Mouse (Mus musculus) forebrain, embryonic 16.5 days (tissue): Measurements from ENCODE around the gene Ptrh2. TPM values are rescaled to one million over a fixed set of nuclear protein-coding genes. Genes with fewer than 3 reads are reported as not detected.
"Not testable (repeated sequence)": the region's sequence is repeated elsewhere in the genome, so short reads cannot be mapped to it uniquely, and the experiment has no call there.

Experiments used
- ATAC-seq: fragments of 200-750 bp; cut with Nextera tagmentation; 2 replicates; pipeline ENCODE4 v1.8.0; 2017; ENCODE audit warnings: mild to moderate bottlenecking, moderate library complexity
- H3K27ac ChIP-seq: fragments of 300-500 bp; sonication (generic); 2 replicates; pipeline ENCODE4 v1.5.1; 2014; ENCODE audit warnings: low read length, control low read depth
- H3K27me3 ChIP-seq: fragments of 300-500 bp; sonication (generic); replicated peaks from 2 replicates; pipeline ENCODE4 v1.6.1; 2014; ENCODE audit warnings: low read length; ENCODE audit not compliant: control insufficient read depth, insufficient read depth
- H3K36me3 ChIP-seq: fragments of 300-500 bp; sonication (generic); 2 replicates; pipeline ENCODE4 v1.6.1; 2014; ENCODE audit not compliant: control insufficient read depth, insufficient read depth
- H3K4me1 ChIP-seq: fragments of 300-500 bp; sonication (generic); replicated peaks from 2 replicates; pipeline ENCODE4 v1.6.1; 2014; ENCODE audit warnings: low read length; ENCODE audit not compliant: control insufficient read depth, insufficient read depth
- H3K4me2 ChIP-seq: fragments of 300-500 bp; sonication (generic); 2 replicates; pipeline ENCODE4 v1.6.1; 2014; ENCODE audit warnings: mild to moderate bottlenecking, low read length, control low read depth
- H3K4me3 ChIP-seq: fragments of 300-500 bp; sonication (generic); replicated peaks from 2 replicates; pipeline ENCODE4 v1.5.1; 2014; ENCODE audit warnings: mild to moderate bottlenecking, low read length, control low read depth
- H3K9ac ChIP-seq: fragments of 300-500 bp; sonication (generic); replicated peaks from 2 replicates; pipeline ENCODE4 v1.6.1; 2014; ENCODE audit warnings: low read depth, low read length, control low read depth
- H3K9me3 ChIP-seq: fragments of 300-500 bp; sonication (generic); 2 replicates; pipeline ENCODE4 v1.6.1; 2016; ENCODE audit warnings: low read length; ENCODE audit not compliant: control insufficient read depth
- WGBS: fragments of 180-500 bp; shearing (Covaris S2); extraction: QIAGEN DNeasy Blood & Tissue Kit; methylation state at CpG from one replicate; pipeline ENCODE4 v1.1.7; 2014; 5-methylcytosine and 5-hydroxymethylcytosine counted together
- polyA plus RNA-seq: library from polyadenylated mRNA; unstranded; fragments of >200 nt; fragmentation: Nextera tagmentation; extraction: Ambion mirVana; gene quantifications from 2 replicates; pipeline ENCODE4 v1.2.1, GENCODE M21; 2015

The Ptrh2 gene
- polyA plus RNA-seq, 1 experiment from 2014 or later: 37.2 TPM

DNA sequence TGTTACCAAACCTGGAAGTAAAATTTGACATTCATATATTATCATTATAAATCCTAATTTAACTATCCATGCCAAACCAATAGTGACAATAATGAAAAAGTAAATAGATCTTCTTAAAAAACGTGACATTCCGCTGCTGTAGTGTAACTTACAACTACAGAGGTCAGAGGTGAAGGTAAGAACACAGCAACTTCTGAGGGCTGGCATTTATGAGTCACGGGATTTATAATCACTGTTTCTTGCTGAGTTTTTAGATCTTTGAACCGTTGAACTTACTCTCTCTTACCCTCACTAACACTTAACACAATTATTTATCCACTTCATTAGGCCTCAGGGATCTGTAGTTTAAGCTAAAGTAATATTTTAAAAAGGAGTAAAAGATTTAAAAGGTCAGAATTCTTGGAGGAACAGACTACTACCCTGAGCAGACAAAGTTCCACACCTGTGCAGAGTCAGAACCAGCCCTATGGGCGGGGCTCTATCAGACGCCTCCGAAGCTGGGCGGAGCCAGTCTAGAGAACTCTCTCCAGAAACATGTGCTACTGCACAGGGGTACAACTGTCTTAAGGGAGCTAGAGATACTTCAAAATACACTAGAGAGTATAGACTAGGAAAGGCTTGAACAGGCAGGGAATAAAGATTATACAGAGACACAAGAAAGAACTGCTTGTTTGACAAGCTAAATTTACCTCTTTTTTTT is 53.7 kb downstream of the Ptrh2 start:
- H3K9ac ChIP-seq: no peak overlapping the region
- peaks cover 2% of the 10 kb centered on the region; the same call in 1 of the 2 replicates for H3K36me3 ChIP-seq
- no peaks in the 10 kb centered on the region for H3K27me3 ChIP-seq
- 89% methylated on average over 8 of the region's 8 CpGs for WGBS
- no peak overlapping the region for H3K4me2 ChIP-seq
- no peak for ATAC-seq
- no peaks in the 10 kb centered on the region for H3K9me3 ChIP-seq
- no peak overlapping the region for H3K4me3 ChIP-seq
- no peak overlapping the region for H3K27ac ChIP-seq
- no peaks in the 10 kb centered on the region for H3K4me1 ChIP-seq

DNA sequence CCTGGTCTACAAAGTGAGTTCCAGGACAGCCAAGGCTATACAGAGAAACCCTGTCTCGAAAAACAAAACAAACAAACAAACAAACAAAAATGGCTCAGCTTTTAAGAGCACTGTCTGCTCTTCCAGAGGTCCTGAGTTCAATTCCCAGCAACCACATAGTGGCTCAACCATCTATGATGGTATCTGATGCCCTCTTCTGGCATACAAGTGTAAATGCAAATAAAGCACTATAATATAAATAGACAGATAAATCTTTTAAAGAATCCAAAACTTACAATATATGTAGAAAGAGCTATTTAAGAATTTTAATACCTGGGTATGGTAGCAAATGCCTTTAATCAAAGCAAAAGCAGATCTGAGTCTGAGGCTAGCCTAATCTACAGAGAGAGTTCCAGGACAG is 54.5 kb downstream of the Ptrh2 start:
- 100% methylated on average over 1 of the region's 1 CpGs for WGBS
- not testable (repeated sequence) for ATAC-seq, H3K27me3 ChIP-seq

DNA sequence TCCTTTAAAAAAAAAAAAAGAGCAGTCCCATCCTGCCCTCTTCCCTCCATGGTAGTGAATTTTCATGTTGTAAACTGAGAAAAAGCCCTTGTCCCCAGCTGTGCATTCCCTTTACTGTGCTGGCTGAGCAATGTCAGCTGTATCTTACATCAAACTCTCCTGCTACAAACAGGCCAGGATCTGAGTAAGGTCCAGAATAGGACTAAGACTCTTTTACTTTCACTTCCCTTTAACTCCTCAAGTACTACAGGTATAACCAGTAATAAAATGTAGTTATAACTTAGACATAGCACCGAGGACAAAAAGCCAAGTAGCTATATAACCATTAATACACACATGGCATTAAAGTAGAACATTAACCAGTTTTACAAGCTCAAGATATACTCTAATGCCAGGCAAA is 55.2 kb downstream of the Ptrh2 start:
- no peaks in the 10 kb centered on the region for H3K4me1 ChIP-seq
- H3K4me3 ChIP-seq: no peak overlapping the region

More for the DNA sequence above, 54.5 kb downstream of the Ptrh2 start:
- not testable (repeated sequence) for H3K9ac ChIP-seq, H3K36me3 ChIP-seq, H3K27ac ChIP-seq, H3K9me3 ChIP-seq, H3K4me1 ChIP-seq, H3K4me3 ChIP-seq, H3K4me2 ChIP-seq

DNA sequence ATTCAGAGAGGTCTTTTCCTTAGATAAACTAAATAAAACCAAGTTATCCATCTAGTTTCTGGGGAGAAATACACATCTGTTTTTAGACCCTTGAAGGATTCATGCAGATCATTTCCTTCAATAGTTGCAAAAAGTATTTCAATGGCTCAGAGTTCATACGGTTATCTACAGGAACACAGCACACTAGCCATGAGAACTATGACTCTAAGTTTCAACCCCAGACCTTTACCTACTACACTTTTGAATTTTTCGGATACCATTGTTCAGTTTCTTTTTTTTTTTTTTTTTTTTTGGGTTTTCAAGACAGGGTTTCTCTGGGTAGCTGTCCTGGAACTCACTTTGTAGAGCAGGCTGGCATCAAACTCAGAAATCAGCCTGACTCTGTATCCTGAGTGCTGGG is 55.7 kb downstream of the Ptrh2 start:
- no peaks in the 10 kb centered on the region for H3K27me3 ChIP-seq
- no peaks in the 10 kb centered on the region for H3K4me1 ChIP-seq
- H3K4me2 ChIP-seq: no peak overlapping the region
- no peak for ATAC-seq
- no peak overlapping the region for H3K4me3 ChIP-seq
- H3K9ac ChIP-seq: no peak overlapping the region
- 85% methylated on average over 2 of the region's 2 CpGs for WGBS
- no peaks in the 10 kb centered on the region for H3K9me3 ChIP-seq
- H3K36me3 ChIP-seq: no peaks in the 10 kb centered on the region
- H3K27ac ChIP-seq: no peak overlapping the region

More for the DNA sequence above, 55.2 kb downstream of the Ptrh2 start:
- ATAC-seq: no peak
- H3K4me2 ChIP-seq: no peak overlapping the region
- H3K27ac ChIP-seq: no peak overlapping the region
- WGBS: 98% methylated on average over 1 of the region's 1 CpGs
- H3K9ac ChIP-seq: no peak overlapping the region
- H3K36me3 ChIP-seq: no peaks in the 10 kb centered on the region
- no peaks in the 10 kb centered on the region for H3K9me3 ChIP-seq
- H3K27me3 ChIP-seq: no peaks in the 10 kb centered on the region

DNA sequence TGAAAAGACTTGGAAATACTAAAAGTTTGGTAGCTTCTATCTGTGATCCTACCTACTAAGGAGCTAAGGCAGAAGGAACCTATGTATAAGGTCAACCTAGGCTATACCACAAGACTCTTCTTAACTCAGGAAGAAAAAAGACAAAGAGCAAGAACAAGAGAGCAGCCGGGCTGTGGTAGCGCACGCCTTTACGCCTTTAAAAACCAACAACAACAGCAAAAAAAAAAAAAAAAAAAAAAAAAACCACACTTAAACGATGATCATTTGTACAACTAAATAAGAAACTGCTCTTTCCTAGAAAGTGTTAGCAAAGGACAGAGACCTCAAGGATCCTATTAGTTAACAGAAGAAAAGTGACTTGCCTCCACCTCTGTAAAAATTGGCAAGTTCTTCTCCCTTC is 57.7 kb downstream of the Ptrh2 start:
- Histone ChIP-seq H3K9ac (no peak overlapping the region), H3K36me3 (no peaks in the 10 kb centered on the region), H3K4me3 (no peak overlapping the region), H3K4me1 (no peaks in the 10 kb centered on the region), H3K4me2 (no peak overlapping the region), H3K27ac (no peak overlapping the region), H3K27me3 (no peaks in the 10 kb centered on the region), H3K9me3 (no peaks in the 10 kb centered on the region)
- no peak for ATAC-seq
- WGBS: 95% methylated on average over 5 of the region's 5 CpGs

Other genes with a start within 250 kb of the Ptrh2 start
- 21.6 and 23.4 TPM in 2 replicates for gene Rnft1, start 199.3 kb upstream of the Ptrh2 start, polyA plus RNA-seq
- 57.1 and 66.4 TPM in 2 replicates for gene Rps6kb1, start 139.2 kb upstream of the Ptrh2 start, polyA plus RNA-seq
- 10.9 and 11.3 TPM in 2 replicates for gene Tubd1, start 139.0 kb upstream of the Ptrh2 start, polyA plus RNA-seq
- gene Vmp1, start 149 bp upstream of the Ptrh2 start, polyA plus RNA-seq: 103 and 116 TPM in 2 replicates
- gene Cltc, start 73.6 kb downstream of the Ptrh2 start, polyA plus RNA-seq: 149 and 167 TPM in 2 replicates
- gene Dhx40, start 123.8 kb downstream of the Ptrh2 start, polyA plus RNA-seq: 30.5 and 35.1 TPM in 2 replicates